Mouse (Mus musculus) heart, postnatal 4 days (tissue): ENCODE data around the gene Sntg2. TPM values are rescaled to one million over a fixed set of nuclear protein-coding genes. Genes with fewer than 3 reads are reported as not detected.

Experiments used
- DNase-seq: peaks from one replicate; pipeline ENCODE4 v3.0.0; 2021
- total RNA-seq, 2 experiments: library from RNA; stranded (reverse); gene quantifications; 2 replicates each; pipeline ENCODE4 v1.2.3; 2021

The Sntg2 gene
- 1 to 10 TPM; 1.8 to 2.5 TPM for total RNA-seq

DNA sequence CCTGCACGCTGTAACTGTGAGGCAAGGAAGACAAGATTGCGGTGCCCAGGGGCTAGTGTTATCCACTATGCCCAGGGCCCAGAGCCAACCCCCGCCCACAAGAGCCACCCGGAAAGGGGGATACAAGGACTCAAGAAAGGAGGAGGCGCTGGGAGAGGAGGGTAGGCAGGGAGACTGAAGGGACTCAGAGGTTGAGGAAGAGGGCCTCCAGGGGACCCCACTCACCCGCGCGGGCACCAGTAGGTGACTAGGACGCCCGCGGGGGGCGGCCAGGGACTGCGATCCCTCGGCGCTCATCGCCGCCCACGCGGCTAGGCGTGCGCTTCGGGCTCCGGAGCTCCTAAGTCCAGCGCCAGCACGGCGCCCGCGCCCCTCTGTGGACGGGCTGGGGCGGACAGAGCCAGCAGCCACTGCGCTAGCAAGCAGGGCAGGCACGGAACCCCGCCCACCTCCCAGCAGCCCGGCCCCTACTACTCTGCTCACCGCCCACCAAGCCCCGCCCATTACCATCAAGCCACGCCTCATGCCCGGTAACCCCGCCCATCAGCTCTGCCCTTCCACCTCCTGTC lies at the start of gene Sntg2:
Gene Sntg2 (minus strand): TSS at position 443 of the 569 bp plus-strand sequence.
- DNase-seq = peak; percentile 85

DNA sequence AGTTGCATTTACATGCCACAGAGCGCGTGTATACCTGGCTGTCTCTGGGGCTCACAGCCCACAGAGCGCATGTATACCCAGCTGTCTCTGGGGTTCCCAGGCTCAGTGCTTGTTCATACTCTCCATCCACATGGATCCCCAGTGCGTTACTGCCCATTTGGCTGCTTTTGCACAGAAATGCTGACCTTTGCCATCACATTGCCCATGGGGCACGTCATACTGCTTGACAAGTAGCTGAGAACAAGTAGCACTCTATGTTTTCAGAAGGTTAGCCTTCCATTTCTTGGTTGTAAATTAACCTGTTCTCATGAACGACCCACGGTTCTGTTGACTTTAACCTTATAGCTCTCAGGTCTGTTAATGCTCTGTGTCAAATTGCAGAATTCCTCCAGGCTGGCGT lies 43.4 kb upstream of the Sntg2 start:
- no peak for DNase-seq

DNA sequence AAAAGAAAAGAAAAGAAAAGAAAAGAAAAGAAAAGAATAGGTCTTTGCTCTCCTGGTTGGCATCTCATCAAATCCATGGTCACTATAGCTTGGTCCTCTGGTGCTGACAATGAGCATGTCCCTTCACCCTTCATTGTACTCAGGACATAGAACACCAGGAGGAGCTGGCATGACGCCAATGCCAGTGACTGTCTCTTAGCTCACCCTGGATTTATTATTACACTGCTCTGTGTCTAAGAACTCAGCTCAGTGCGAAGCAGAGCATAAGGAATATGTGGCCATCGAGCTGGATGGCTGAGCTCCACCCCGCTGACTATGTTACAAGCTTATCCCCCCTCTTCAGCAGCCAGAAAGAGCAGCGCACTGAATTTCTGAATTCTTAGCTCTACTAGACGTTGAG lies 42.8 kb upstream of the Sntg2 start:
- DNase-seq = peak; percentile 13

DNA sequence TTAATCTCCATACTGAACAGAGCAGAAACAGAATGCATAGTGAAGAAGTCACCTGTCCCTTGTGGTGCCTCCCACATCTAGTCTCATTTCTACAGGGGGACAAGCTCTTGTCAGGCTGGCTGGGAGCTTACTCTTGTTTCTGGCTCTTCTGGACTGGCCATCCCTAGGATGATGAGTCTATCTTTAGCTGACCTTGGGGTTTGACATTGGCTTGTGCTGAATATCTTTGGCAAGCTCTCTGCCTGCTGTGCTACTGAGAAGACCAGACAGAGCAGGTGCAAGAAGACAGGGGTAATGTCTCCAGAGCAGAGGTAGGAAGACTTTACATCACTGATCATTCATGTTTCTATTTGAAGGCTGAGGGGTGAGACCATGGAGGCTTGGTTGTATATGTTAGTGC lies 29.5 kb upstream of the Sntg2 start:
- DNase-seq = no peak

DNA sequence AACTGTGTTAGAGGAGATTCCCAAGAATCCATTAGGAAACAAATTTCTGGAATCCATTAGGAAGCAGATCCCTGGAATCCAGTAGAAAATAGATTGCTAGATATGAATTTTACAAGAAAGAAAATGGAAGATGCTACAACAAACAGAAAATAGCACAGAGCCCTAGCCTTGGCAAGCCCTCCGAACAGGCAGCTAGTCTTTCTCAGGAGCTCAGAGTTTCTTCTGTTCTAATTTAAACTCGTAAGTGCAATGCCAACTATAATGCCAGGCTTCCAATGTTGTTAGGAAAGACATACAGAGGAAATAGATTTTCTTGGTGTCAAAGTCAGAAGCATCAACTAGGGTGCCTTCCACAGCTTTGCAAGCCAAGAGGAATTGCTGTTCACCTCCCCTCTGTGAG lies 27.4 kb upstream of the Sntg2 start:
- no peak for DNase-seq

DNA sequence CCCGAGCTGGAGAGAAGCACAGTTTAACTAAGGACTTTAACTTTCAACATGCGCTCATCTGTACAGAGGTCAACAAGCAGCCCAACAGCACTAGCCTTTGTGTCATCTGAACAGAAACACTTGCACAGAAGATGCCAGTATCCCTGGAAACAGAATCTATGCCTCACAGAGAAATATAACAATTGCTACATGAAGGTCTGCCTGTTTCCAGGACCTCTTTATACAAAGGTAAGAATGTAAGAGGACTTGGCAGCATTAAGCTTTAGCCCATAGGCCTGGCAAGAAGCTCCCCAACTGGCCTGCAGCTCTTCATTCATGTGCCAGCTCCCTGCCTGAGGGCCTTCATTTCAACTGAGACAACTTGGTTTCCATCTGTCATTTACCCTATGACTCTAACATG lies 26.9 kb upstream of the Sntg2 start:
- DNase-seq = no peak

DNA sequence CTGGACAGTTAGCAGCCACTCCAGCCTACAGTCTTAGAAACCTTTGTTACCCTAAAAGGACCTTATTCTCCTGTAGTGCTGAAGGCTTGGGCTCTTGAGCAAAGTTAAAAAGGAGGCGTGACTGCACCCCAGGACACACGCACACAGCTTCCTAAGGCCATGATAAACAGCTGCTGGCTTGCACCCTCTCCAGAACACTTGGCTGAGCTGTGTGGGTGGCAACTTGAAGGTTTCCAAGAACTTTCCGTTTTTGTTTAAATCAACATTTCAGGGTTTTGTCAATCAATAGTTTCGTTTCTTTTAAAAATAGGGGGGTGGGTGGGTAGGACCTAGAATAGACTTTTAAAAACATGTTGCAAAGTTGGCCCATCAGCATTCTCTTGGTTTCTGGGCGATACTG lies 882 bp downstream of the Sntg2 start:
- DNase-seq = no peak

DNA sequence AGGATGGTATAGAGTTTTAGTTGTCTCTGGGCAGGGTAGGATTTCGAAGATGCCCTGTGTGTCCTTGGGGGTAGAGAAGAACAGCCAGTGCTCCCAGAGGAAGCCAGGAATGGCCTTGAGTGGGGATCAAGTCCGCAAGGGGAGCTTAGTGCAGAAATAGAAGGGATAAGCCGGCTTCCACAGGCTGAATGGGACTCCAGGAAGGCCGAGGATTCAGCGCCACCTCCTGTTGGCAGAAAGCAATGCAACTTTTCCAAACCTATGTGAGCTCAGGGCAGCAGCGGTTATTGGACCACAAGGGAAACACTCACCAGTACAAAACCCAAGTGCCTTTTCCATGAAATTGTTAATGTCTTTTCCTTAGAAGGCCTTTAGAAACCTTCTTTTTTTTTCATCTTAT lies 3.4 kb downstream of the Sntg2 start:
- peak; percentile 91 for DNase-seq

DNA sequence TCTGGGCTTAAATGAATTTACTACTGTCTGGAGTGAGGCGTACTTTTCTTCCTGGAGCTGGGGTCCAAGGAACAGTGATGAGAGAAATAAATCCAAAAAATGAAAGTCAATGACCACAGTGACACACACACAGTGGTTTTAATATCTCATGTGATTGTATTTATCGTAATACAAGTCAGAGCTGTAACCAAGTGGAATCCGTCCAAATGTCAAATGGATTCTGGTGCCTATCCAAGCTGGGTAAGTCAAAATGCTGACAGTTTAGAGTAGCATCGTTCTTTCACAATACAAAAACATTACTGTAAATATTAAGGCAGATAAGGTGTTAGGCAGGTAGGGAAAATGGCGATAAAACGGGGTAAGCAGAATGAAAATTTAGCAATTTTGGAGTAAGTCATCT lies 4.0 kb downstream of the Sntg2 start:
- DNase-seq = no peak

DNA sequence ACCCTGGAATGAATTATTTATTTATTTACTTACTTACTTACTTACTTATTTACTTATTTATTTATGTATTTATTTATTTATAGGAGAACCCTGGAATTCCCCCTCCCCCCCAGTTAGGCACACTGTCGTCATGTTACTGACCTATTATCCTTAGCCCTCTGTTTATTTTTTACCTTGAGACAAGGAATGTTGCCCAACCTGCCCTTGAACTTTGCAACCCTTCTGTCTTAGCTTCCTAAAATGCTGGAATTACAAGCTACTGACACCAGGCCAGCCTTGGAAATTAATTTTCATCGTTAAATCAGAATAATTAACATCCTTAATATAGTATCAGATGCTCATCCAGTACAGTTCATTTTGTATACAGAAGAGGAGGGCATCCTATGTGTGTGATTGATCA lies 10.9 kb downstream of the Sntg2 start:
- DNase-seq = no peak

DNA sequence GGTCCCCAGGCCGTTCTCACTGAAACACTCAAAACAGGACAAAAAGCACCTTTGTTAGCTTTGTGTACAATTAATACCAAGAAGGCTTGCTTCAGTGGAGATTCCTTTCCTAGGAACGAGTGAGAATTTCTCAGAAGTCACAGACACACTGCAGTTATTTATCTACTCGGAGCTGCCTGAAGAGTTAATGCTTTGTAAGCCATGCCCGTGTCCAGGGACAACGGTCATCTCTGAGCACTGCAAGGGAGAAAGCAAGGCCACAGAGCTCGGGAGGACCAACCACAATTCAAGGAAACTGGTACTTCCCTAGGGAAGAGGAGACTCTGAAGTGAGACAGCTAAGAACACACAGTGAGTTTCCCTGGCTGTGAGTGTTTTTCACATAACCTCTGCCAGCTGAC lies 15.5 kb downstream of the Sntg2 start:
- DNase-seq = no peak

DNA sequence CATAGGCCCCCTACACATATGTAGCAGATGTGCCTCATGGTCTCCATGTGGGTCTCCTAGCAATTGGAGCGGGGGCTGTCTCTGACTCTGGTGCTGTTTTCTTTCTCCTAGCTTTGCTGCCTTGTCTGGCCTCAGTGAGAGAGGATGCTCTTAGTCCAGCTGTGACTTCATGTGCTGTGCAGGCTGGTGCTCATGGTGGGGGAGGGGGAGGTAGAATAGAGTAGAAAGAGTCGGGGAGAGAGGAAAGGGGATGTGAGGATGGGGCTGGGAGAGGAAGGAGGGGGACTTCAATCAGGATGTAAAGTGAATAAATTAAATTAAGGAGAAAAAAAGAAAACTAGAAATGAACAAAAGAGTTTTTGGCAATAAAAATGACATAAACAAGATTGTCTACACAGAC lies 20.8 kb downstream of the Sntg2 start:
- DNase-seq = no peak

DNA sequence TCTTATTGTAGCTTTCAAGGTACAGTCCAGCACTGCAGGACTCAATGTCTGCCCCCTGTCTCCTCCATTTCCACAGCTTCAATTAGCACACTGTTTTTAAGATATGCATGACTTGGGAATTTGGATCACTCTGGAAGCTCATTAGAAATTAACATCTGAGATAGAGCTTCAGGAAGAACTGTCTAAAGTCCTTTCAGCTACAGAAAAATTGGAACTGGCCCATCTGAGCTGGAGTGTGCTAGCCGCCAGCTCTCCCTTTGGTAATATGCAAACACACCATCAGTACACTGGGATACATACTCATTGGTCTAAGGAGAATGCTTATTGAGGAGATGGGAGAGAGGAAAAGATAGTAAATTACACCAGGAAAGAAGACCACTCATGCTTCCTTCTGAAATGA lies 25.1 kb downstream of the Sntg2 start:
- DNase-seq = no peak

DNA sequence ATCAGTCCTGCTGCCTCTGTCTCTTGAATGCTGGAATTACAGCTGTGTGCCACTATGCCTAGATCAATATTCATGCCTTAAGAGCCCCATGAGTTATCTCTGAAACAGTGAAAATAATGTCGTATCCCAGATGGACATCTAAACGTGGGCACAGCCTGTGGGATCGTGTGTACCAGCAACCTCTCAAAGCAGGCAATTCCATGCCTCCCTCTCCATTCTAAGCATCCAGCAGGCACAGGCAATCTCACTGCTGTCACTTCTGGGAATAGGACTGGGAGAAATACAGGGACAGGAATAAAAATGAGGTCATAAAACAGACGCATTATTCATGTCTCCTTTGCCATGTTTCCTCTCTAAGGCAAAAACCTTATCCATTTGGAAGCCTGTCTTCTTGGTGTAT lies 25.9 kb downstream of the Sntg2 start:
- DNase-seq = no peak

DNA sequence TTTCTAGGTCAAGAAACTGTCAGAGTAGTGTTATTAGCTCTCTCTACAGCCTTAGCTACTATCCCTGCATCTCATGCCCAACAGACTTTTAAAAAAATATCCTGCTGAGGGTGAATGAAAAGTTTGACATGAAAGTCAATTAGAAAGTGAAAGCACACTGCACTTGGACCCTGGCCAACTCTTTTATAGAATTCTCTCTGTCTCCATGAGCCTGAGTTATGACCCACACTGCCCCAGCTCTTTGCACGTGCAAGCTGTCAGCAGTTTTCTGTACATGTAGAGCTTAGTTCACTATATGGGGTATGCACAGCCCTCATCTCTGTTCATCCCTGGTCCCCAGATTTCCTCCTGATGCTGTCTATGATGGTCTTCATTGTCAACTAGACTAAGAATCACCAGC lies 28.4 kb downstream of the Sntg2 start:
- DNase-seq = peak; percentile 12

DNA sequence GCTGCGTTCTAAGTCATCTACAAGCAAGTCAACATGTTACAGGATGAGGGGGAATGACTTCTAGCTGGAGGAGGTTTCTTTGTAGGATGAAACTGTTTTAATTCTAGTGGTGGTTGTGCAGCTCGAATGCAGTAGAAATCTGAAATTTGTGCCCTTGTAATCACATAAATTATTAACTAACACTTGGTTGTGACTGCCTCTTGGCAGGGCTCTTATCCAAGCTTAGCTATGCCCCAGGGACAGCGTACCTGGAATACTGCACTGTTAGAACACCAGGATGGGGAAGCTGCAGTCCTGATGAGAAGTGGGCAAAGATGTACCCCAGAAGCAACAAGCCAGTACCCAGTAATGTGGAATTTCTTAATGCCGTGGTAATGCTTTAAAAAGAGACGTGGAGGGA lies 36.9 kb downstream of the Sntg2 start:
- no peak for DNase-seq

DNA sequence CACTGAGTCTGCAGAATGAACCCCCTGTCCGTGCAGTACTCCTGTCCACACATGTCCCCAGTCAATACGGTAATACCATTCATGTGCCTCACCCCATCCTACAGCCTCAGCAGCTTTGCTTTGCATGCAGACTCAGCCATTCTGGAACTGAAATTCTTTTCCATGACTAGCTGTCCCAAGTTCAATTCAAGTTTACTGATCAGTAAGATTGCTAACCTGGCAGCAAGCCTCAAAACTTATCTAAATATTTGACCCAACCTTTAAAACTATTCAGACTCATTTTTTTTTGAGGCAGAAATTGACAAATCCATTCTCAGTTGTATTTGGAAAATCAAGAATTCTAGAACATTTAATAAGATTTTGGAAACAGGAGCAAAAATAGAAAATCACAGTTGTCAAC lies 38.7 kb downstream of the Sntg2 start:
- no peak for DNase-seq

DNA sequence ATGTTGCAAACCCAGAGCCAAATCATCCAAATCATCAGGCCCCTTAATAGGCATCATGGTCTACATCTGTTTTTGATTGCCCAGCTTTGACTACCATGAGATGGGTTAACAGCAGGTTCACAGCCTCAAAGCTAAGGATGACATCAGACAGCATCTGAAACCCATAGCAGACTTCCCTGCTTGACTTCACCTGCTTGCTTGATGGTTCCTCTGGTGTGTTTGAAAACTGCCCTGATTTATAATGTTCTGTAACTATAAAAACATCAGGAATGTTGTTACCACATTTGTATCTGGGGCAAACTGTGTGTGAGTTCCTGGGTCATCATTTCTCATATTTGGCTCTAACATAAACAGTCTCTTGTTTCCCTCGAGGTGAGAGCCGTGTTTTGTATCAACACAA lies 55.2 kb downstream of the Sntg2 start:
- no peak for DNase-seq

DNA sequence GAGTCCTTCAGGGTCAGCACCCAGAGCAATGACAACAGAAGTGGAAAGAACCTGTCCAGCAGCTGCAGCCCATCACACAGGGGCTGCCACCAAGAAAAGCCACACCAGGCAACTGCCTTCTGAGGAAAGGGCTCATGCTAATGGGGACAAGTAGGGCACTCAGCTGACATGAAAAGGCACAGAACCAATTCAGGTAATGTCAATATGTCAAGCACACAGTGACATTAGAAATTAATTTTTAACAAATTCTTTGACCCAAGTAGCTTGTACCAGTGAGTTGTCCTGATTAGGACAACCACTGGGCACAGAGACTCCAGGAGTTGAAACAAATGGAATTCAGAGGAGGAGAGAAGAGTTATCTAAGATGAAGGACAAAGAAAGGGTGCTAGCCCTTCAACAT lies 60.2 kb downstream of the Sntg2 start:
- DNase-seq = no peak

DNA sequence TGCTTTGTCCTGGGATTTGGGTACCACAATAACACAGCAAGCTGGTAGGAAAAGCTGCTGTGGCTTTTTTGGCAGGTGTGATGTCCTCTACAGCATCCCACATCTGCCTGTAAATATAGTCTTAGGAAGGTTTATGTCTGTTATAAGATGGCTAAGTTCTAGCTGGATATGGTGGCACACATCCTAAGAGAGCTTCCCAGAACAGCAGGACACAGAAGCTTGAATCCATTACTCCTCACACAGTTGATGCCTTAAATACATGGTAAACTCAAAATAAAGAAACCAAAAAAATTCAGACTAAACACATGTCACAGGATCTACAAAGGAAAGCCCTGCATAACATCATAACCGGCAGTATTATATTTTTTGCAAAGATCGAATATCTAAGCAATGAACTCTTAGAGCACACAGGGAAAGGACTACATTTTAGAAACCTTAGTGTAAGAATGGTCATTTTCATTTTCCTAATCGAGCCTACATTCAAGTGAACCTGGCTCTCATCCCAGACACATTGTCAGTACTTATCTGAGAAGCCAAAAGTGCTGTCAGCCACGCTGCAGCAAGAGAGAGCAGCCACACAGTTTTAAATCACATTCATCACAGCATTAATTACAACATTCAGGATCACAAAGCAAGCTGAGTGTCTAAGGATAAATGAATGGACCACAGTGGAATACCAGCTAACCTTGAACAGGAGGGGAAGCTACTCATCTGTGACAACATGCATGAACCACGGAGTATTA lies 64.8 kb downstream of the Sntg2 start:
- peak; percentile 22 for DNase-seq

DNA sequence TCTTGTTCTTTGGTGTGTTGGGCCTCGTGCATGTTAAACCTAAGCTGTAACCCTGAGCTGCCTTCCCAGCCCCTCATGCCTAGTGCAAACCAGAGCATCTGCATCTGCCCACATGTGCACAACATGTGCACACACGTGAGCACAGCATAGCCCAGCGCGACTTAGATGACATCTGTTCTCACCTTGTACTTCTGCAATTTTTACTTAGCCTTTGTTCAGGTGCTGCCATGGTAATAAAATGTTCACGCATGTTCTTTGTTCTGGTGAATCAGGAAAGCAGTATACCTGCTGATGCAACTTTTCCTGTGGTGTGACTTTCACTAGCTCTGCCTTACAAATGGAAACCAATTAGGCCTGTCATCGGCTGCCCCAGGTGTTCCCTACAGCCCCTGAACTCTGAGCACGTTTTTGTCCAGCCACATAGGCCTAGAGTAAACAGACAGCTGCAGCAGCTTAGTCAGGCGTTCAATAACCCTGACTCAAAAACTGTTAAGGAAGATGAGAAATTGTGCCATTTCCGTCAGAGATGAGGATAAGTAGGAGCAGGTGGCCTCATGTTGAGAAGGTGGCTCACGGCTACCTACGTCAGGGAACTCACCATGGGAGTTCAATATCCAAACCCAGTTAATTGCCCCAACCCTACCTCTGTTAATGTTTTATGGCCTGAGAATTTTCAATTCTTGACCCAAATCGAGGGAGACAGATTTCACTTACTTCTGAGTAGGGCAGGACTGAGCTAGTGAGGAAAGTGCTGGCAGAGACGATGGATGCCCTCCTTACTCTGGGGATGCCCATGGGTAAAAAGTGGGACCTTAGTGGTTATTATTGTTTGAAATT lies 80.2 kb downstream of the Sntg2 start:
- no peak for DNase-seq

DNA sequence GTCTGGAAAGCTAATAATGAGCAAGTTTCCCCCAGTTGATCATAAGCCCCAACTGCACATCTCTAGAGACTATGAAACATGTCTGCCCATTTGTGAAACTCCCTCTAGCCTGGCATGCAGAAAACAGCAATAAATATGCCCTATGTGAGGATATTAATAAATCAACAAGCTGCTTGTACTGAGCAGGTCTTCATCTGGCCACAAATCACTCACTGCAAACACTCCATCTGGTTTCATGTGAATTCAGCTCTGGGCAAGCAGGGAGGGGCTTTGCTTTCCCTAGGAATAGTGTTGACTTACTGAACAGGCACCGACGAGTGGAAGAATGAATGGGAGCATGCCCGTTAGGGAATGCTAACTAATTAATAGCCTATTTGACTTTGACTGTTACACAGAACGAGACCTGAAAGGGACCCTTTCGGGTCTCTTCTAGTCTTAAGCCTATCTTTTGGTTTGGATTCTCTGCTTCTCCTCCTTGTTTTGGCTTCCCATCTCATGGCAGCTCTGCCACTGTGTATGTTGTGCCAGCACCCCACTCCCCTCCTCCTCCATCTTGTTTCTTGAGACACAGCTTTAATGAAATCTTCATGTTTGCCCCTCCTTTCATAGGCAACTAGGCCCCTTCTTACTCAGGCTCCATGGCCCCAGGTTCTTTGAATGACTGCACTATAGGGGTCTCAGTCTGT lies 86.1 kb downstream of the Sntg2 start:
- DNase-seq = no peak

DNA sequence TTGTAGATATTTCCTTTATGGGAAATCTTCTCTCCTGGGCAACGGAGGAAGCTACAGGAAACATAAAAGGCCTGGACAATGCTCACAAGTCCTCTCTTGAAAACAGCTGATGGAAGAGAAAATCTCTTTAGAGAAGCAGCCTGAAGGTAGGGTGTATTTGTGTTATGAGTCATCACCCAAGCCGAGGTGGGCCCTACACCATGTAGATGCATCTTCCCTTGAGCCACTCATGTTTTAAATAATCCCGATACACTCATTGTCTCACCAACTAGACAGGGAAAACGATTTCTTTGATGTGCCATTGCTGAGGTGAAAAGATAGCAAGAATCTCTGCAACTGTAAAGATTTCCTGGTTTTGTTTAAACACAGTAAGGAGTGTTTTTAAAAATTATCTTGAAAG lies 89.4 kb downstream of the Sntg2 start:
- no peak for DNase-seq
